12 mouse cellular contexts compared by ENCODE assay signal in the genomic region with DNA sequence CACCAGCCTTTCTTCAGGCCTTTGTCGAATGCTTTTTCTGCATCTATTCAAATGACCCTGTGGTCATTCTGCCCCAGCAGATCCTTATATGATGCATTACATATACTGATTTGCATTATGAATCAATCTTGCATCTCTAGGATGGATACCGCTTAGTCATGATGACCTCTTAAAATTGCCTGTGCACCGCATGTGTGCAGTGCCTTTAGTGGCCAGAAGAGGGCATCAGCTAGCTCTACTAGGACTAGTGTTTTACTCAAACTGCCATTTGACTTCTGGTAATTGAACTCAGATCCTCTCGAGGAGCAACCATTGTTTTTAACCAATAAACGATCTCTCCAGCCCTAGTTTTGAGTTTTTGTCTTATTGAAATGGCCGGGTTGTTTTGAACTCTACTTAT. TPM values are rescaled to one million over a fixed set of nuclear protein-coding genes. Genes with fewer than 3 reads are reported as not detected.
DNase-seq lines count a peak whose midpoint lies in the region; ATAC-seq and TF ChIP-seq lines count a peak whose summit lies in the region.
"Had no signal": no experiment of that assay in that cellular context is flagged by ENCODE, and none has a peak within 500 bp of the region (broad histone marks: within the 10 kb centered on the region; RNA-seq: fewer than 3 reads in every experiment).

No protein-coding gene starts in this region.

- H3K27me3 ChIP-seq in kidney, embryonic 16.5 days (ENCODE audit: insufficient read depth, low read length) = no peaks in the 10 kb centered on the region
- H3K27me3 ChIP-seq: forebrain, embryonic 13.5 days; lung, embryonic 15.5 days had no signal

- no peak overlapping the region for H3K4me3 ChIP-seq in kidney, embryonic 16.5 days (ENCODE audit: low read length)
- H3K4me3 ChIP-seq in cortical plate, adult 2 months (ENCODE audit: insufficient read depth, low read length) = no peak overlapping the region
- H3K4me3 ChIP-seq: forebrain, embryonic 13.5 days; lung, embryonic 15.5 days; myocyte had no signal

- TF ChIP-seq CTCF in cortical plate, adult 2 months (IDR thresholded peaks at IDR 0.05; ENCODE audit: extremely low read depth, insufficient read depth, low read length) = 0 out of 2 replicates have a peak, but pooled peaks have one; percentile 7

- no peaks in the 10 kb centered on the region for H3K36me3 ChIP-seq in kidney, embryonic 16.5 days (ENCODE audit: insufficient read depth, low read length)
- H3K36me3 ChIP-seq: lung, embryonic 15.5 days had no signal

- DNase-seq in kidney, postnatal 4 days = peak; percentile 33
- DNase-seq in thymus, postnatal 4 days = peak; percentile 61
- DNase-seq in thymus, postnatal 0 days (ENCODE audit: low spot score) = no peak
- no peak for DNase-seq in right cerebral cortex, adult 18-20 months

- no peak overlapping the region for H3K4me2 ChIP-seq in kidney, embryonic 16.5 days (replicated peaks; ENCODE audit: low read depth, low read length)
- H3K4me2 ChIP-seq: forebrain, embryonic 13.5 days; lung, embryonic 15.5 days had no signal

- no peak overlapping the region for H3K27ac ChIP-seq in kidney, embryonic 16.5 days (ENCODE audit: low read length)
- no peak overlapping the region for H3K27ac ChIP-seq in cortical plate, adult 2 months (ENCODE audit: insufficient read depth, low read length)
- H3K27ac ChIP-seq: forebrain, embryonic 13.5 days; lung, embryonic 15.5 days had no signal

- H3K4me1 ChIP-seq in kidney, embryonic 16.5 days (ENCODE audit: insufficient read depth, low read length) = no peaks in the 10 kb centered on the region
- H3K4me1 ChIP-seq in cortical plate, adult 2 months (ENCODE audit: control insufficient read depth, insufficient read depth, low read length) = no peaks in the 10 kb centered on the region
- H3K4me1 ChIP-seq: forebrain, embryonic 13.5 days; lung, embryonic 15.5 days had no signal

- no peaks in the 10 kb centered on the region; the same call in 1 of the 2 replicates for H3K9me3 ChIP-seq in kidney, embryonic 16.5 days (ENCODE audit: low read length)
- H3K9me3 ChIP-seq: lung, embryonic 15.5 days had no signal

- no peak overlapping the region for H3K9ac ChIP-seq in kidney, embryonic 16.5 days (replicated peaks; ENCODE audit: low read length)
- H3K9ac ChIP-seq: forebrain, embryonic 13.5 days; lung, embryonic 15.5 days had no signal

- no peak for TF ChIP-seq POLR2A in cortical plate, adult 2 months (IDR thresholded peaks at IDR 0.05; ENCODE audit: extremely low read depth, insufficient read depth, low read length)

- 97% methylated on average over 6 of the region's 6 CpGs for WGBS in kidney, embryonic 16.5 days

- ATAC-seq in kidney, embryonic 16.5 days (ENCODE audit: low FRiP score, low TSS enrichment) = no peak
- no peak for ATAC-seq in cerebellum, adult (ENCODE audit: insufficient number of reproducible peaks, low FRiP score, low TSS enrichment)
- ATAC-seq: forebrain, embryonic 13.5 days had no signal

RNA-seq across cellular contexts. Expression of a gene that starts 11.3 kb away (rescaled TPM):
- 843 and 919 TPM in 2 replicates for polyA plus RNA-seq in kidney, embryonic 16.5 days (2015; fragmentation: Nextera tagmentation; extraction: Ambion mirVana)
- 690 and 768 TPM in 2 replicates for polyA plus RNA-seq in thymus, postnatal 0 days (2015; fragmentation: Nextera tagmentation; extraction: Ambion mirVana)
- 521 and 542 TPM in 2 replicates for polyA plus RNA-seq in cortical plate, adult 2 months (2012; rRNA removed)

RNA-seq across cellular contexts. Expression of a gene that starts 24.0 kb away (rescaled TPM):
- 24.8 and 26.5 TPM in 2 replicates for polyA plus RNA-seq in kidney, embryonic 16.5 days (2015; fragmentation: Nextera tagmentation; extraction: Ambion mirVana)
- polyA plus RNA-seq in thymus, postnatal 0 days (2015; fragmentation: Nextera tagmentation; extraction: Ambion mirVana) = 22.3 and 24.8 TPM in 2 replicates
- polyA plus RNA-seq in cortical plate, adult 2 months (2012; rRNA removed) = 23.9 and 24.2 TPM in 2 replicates

RNA-seq across cellular contexts. Expression of a gene that starts 31.4 kb away (rescaled TPM):
- polyA plus RNA-seq in kidney, embryonic 16.5 days (2015; fragmentation: Nextera tagmentation; extraction: Ambion mirVana) = not detected in 2 replicates
- polyA plus RNA-seq in thymus, postnatal 0 days (2015; fragmentation: Nextera tagmentation; extraction: Ambion mirVana) = not detected in 2 replicates
- polyA plus RNA-seq in cortical plate, adult 2 months (2012; rRNA removed) = not detected in 2 replicates
- polyA plus RNA-seq: kidney, embryonic 14.5 days; lung, embryonic 15.5 days; stomach, embryonic 14.5 days had no signal

Comparison
In these comparisons a context has a peak if more than half of its experiments do, and no peak if none do; other contexts are left out.
1. DNase-seq: peak in kidney, postnatal 4 days (2 of 2) and thymus, postnatal 4 days (single experiment); none in thymus, postnatal 0 days (single experiment) and right cerebral cortex, adult 18-20 months (single experiment).